ENCODE assay signal across 8 mouse cellular contexts in the genomic region with DNA sequence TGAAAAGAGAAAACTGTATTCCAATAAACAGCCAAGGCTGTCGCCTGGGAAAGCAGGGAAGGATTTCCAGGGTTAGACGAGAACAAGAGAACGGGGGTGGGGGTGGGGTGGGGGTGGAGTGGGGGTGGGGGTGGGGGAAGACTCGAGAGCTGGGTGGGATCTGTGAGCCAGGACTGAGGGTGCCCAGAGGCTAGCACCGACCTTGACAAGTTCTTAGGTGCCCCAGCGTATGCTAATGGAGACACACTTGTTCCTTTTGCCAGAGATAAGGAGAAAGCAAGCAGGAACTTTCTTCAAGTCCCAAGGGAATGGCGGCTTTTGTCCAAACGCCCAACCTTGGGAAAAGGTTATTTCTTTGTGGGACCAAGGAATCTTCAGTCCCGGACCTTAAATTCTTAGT. TPM values are rescaled to one million over a fixed set of nuclear protein-coding genes. Genes with fewer than 3 reads are reported as not detected.
DNase-seq lines count a peak whose midpoint lies in the region; ATAC-seq lines count a peak whose summit lies in the region.

No protein-coding gene starts in this region.

- H3K27ac ChIP-seq in kidney, embryonic 16.5 days (ENCODE audit: low read length), result no peak overlapping the region
- no peak overlapping the region for H3K27ac ChIP-seq in forebrain, embryonic 13.5 days
- peak overlapping the region; percentile 98; the same call in 1 of the 2 replicates for H3K27ac ChIP-seq in liver, embryonic 15.5 days (replicated peaks)

- H3K9me3 ChIP-seq in erythroblast, embryonic 14.5 days (ENCODE audit: control insufficient read depth, low read length), result no peaks in the 10 kb centered on the region
- H3K9me3 ChIP-seq in kidney, embryonic 16.5 days (ENCODE audit: low read length), result no peaks in the 10 kb centered on the region
- H3K9me3 ChIP-seq in forebrain, embryonic 13.5 days (replicated peaks), result no peaks in the 10 kb centered on the region
- H3K9me3 ChIP-seq in liver, embryonic 15.5 days (replicated peaks), result no peaks in the 10 kb centered on the region

- no peak for ATAC-seq in erythroblast, adult 5-6 weeks (replicated peaks; ENCODE audit: low FRiP score, poor library complexity, severe bottlenecking)
- no peak for ATAC-seq in kidney, embryonic 16.5 days (ENCODE audit: low FRiP score, low TSS enrichment)
- 0 out of 2 replicates have a peak, but pooled peaks have one; percentile 12 for ATAC-seq in forebrain, embryonic 13.5 days
- ATAC-seq in liver, embryonic 15.5 days (ENCODE audit: insufficient read depth), result no peak
- no peak for ATAC-seq in inflammation-experienced regulatory T-cells, adult 6 months

- peaks cover 89% of the 10 kb centered on the region for H3K36me3 ChIP-seq in erythroblast, embryonic 14.5 days (ENCODE audit: control insufficient read depth)
- H3K36me3 ChIP-seq in kidney, embryonic 16.5 days (ENCODE audit: insufficient read depth, low read length), result peaks cover 3% of the 10 kb centered on the region; the same call in 1 of the 2 replicates
- H3K36me3 ChIP-seq in forebrain, embryonic 13.5 days (ENCODE audit: poor library complexity, severe bottlenecking), result no peaks in the 10 kb centered on the region
- peaks cover 65% of the 10 kb centered on the region for H3K36me3 ChIP-seq in liver, embryonic 15.5 days (replicated peaks)

- peaks cover 72% of the 10 kb centered on the region for H3K4me1 ChIP-seq in erythroblast, embryonic 14.5 days (ENCODE audit: control insufficient read depth)
- no peaks in the 10 kb centered on the region for H3K4me1 ChIP-seq in kidney, embryonic 16.5 days (ENCODE audit: insufficient read depth, low read length)
- H3K4me1 ChIP-seq in forebrain, embryonic 13.5 days, result 0 out of 2 replicates have a peak, but pooled peaks cover 3% of the 10 kb centered on the region
- peaks cover 65% of the 10 kb centered on the region for H3K4me1 ChIP-seq in liver, embryonic 15.5 days (replicated peaks)

- DNase-seq in kidney, adult 8-10 months, result no peak
- DNase-seq in right cerebral cortex, postnatal 25 days, result no peak

- no peaks in the 10 kb centered on the region for H3K27me3 ChIP-seq in erythroblast, embryonic 14.5 days (ENCODE audit: control insufficient read depth)
- no peaks in the 10 kb centered on the region for H3K27me3 ChIP-seq in kidney, embryonic 16.5 days (ENCODE audit: insufficient read depth, low read length)
- H3K27me3 ChIP-seq in forebrain, embryonic 13.5 days, result peaks cover 10% of the 10 kb centered on the region
- H3K27me3 ChIP-seq in liver, embryonic 15.5 days, result peaks cover 4% of the 10 kb centered on the region; the same call in 1 of the 2 replicates

- no peak overlapping the region for H3K9ac ChIP-seq in kidney, embryonic 16.5 days (replicated peaks; ENCODE audit: low read length)
- H3K9ac ChIP-seq in forebrain, embryonic 13.5 days, result no peak overlapping the region
- no peak overlapping the region for H3K9ac ChIP-seq in liver, embryonic 15.5 days

- H3K4me3 ChIP-seq in erythroblast, embryonic 14.5 days (replicated peaks), result peak overlapping the region; percentile 69
- H3K4me3 ChIP-seq in kidney, embryonic 16.5 days (ENCODE audit: low read length), result no peak overlapping the region
- H3K4me3 ChIP-seq in forebrain, embryonic 13.5 days, result no peak overlapping the region
- H3K4me3 ChIP-seq in liver, embryonic 15.5 days (replicated peaks), result peak overlapping the region; percentile 88

- 52% methylated on average over 9 of the region's 9 CpGs for WGBS in kidney, embryonic 16.5 days
- 58% methylated on average over 9 of the region's 9 CpGs for WGBS in forebrain, embryonic 13.5 days
- 46% methylated on average over 9 of the region's 9 CpGs for WGBS in liver, embryonic 15.5 days (ENCODE audit: insufficient replicate concordance)

- H3K4me2 ChIP-seq in kidney, embryonic 16.5 days (replicated peaks; ENCODE audit: low read depth, low read length), result peak overlapping the region; percentile 25; the same call in 1 of the 2 replicates
- peak overlapping the region; percentile 11; the same call in 1 of the 2 replicates for H3K4me2 ChIP-seq in forebrain, embryonic 13.5 days
- peak overlapping the region; percentile 87 for H3K4me2 ChIP-seq in liver, embryonic 15.5 days

RNA-seq across cellular contexts. Expression of gene Creg1, which starts 8.5 kb away (rescaled TPM):
- polyA plus RNA-seq in erythroblast, embryonic 14.5 days (2012), result 49.2 and 54.6 TPM in 2 replicates
- 921 and 924 TPM in 2 replicates for total RNA-seq in erythroblast, adult 5-6 weeks (2015; ENCODE audit: low replicate concordance)
- total RNA-seq in erythroblast, adult 5-6 weeks (2017; ENCODE audit: low replicate concordance), result 849 and 890 TPM in 2 replicates
- 62.2 and 63.5 TPM in 2 replicates for polyA plus RNA-seq in kidney, embryonic 16.5 days (2015; fragmentation: Nextera tagmentation; extraction: Ambion mirVana)
- polyA plus RNA-seq in forebrain, embryonic 13.5 days (2015; fragmentation: Nextera tagmentation; extraction: Ambion mirVana), result 21.2 and 21.5 TPM in 2 replicates
- polyA plus RNA-seq in liver, embryonic 15.5 days (2015; fragmentation: Nextera tagmentation; extraction: Ambion mirVana), result 334 TPM in 2 replicates
- 10 to 100 TPM; 15.6 to 20.4 (median 17.6) TPM for polyA plus RNA-seq in inflammation-experienced regulatory T-cells, adult 6 months (2017; shearing (Covaris generic))

RNA-seq across cellular contexts. Expression of gene Cd247, which starts 16.5 kb away (rescaled TPM):
- 0.03 and 0.05 TPM in 2 replicates for polyA plus RNA-seq in erythroblast, embryonic 14.5 days (2012)
- total RNA-seq in erythroblast, adult 5-6 weeks (2015; ENCODE audit: low replicate concordance), result 1.0 TPM in 1 of 2 replicates, not detected in the other
- total RNA-seq in erythroblast, adult 5-6 weeks (2017; ENCODE audit: low replicate concordance), result 0.68 and 4.2 TPM in 2 replicates
- polyA plus RNA-seq in kidney, embryonic 16.5 days (2015; fragmentation: Nextera tagmentation; extraction: Ambion mirVana), result 0.91 and 1.6 TPM in 2 replicates
- 0.63 and 2.2 TPM in 2 replicates for polyA plus RNA-seq in forebrain, embryonic 13.5 days (2015; fragmentation: Nextera tagmentation; extraction: Ambion mirVana)
- polyA plus RNA-seq in liver, embryonic 15.5 days (2015; fragmentation: Nextera tagmentation; extraction: Ambion mirVana), result 0.20 TPM in 1 of 2 replicates, not detected in the other
- 100 to 1,000 TPM; 373 to 445 (median 435) TPM for polyA plus RNA-seq in inflammation-experienced regulatory T-cells, adult 6 months (2017; shearing (Covaris generic))

Comparison
In these comparisons a context has a peak if more than half of its experiments do, and no peak if none do; other contexts are left out.
1. H3K4me3 ChIP-seq: peak in erythroblast, embryonic 14.5 days (single experiment) and liver, embryonic 15.5 days (single experiment); none in kidney, embryonic 16.5 days (single experiment) and forebrain, embryonic 13.5 days (single experiment).
2. H3K4me2 ChIP-seq: peak in every context shown above with its lines; median percentile 87 in liver, embryonic 15.5 days; 25 in kidney, embryonic 16.5 days; 11 in forebrain, embryonic 13.5 days.
3. RNA of gene Cd247, which starts 16.5 kb away (polyA plus RNA-seq): 373 to 445 TPM in inflammation-experienced regulatory T-cells, adult 6 months; 0.91 to 1.6 TPM in kidney, embryonic 16.5 days, 0.63 to 2.2 TPM in forebrain, embryonic 13.5 days, 0.20 TPM in liver, embryonic 15.5 days and 0.03 to 0.05 TPM in erythroblast, embryonic 14.5 days; every median in the first group is over 100 times any median in the second.